7 mouse cellular contexts compared by ENCODE assay signal in genomic region chr3:83841095-83841850, GRCm38 (mm10). TPM values are rescaled to one million over a fixed set of nuclear protein-coding genes. Genes with fewer than 3 reads are reported as not detected.
DNase-seq lines count a peak whose midpoint lies in the region; ATAC-seq lines count a peak whose summit lies in the region.

Tlr2 (minus strand) TSS chr3:83841767.

- peak; percentile 95 for ATAC-seq in intestine, embryonic 16.5 days
- peak; percentile 60 for ATAC-seq in liver, embryonic 13.5 days (ENCODE audit: low read depth)
- peak; percentile 44 for ATAC-seq in monocyte, adult 5-6 weeks (replicated peaks; ENCODE audit: insufficient number of reproducible peaks, low FRiP score, low TSS enrichment, poor library complexity, severe bottlenecking)

- H3K4me3 ChIP-seq in intestine, embryonic 16.5 days (ENCODE audit: low read length), result peak within 1 kb of the TSS; percentile 69
- H3K4me3 ChIP-seq in liver, embryonic 13.5 days (replicated peaks), result peak within 1 kb of the TSS; percentile 61

- under 1% methylated on average over 35 of the region's 35 CpGs for WGBS in intestine, embryonic 16.5 days
- 1% methylated on average over 35 of the region's 35 CpGs for WGBS in liver, embryonic 13.5 days (ENCODE audit: insufficient replicate concordance)

- peak within 1 kb of the TSS; percentile 90 for H3K4me2 ChIP-seq in intestine, embryonic 16.5 days (ENCODE audit: low read depth, low read length)
- H3K4me2 ChIP-seq in liver, embryonic 13.5 days, result peak within 1 kb of the TSS; percentile 73

- DNase-seq in ZHBTc4 (ENCODE audit: low read depth, low spot score), result peak; percentile 76
- DNase-seq in embryo, embryonic 10.5 days (ENCODE audit: low spot score), result peak; percentile 68
- DNase-seq in heart, adult 11 months, result peak; percentile 98
- peak; percentile 27 for DNase-seq in liver, embryonic 13.5 days
- DNase-seq in spleen, postnatal 14 days (ENCODE audit: low spot score in 2 of 2), result peak; percentile 39 to 58

- H3K27me3 ChIP-seq in intestine, embryonic 16.5 days (replicated peaks; ENCODE audit: control insufficient read depth, insufficient read depth, low read length), result no peaks in the 10 kb centered on the region
- peaks cover 11% of the 10 kb centered on the region for H3K27me3 ChIP-seq in liver, embryonic 13.5 days

- H3K36me3 ChIP-seq in intestine, embryonic 16.5 days (ENCODE audit: control insufficient read depth, insufficient read depth, low read length), result no peaks in the 10 kb centered on the region
- H3K36me3 ChIP-seq in liver, embryonic 13.5 days, result no peaks in the 10 kb centered on the region

- no peaks in the 10 kb centered on the region for H3K9me3 ChIP-seq in intestine, embryonic 16.5 days (ENCODE audit: control insufficient read depth, low read length)
- H3K9me3 ChIP-seq in liver, embryonic 13.5 days (replicated peaks), result no peaks in the 10 kb centered on the region

- H3K9ac ChIP-seq in intestine, embryonic 16.5 days (ENCODE audit: low read depth, low read length), result peak within 1 kb of the TSS; percentile 80
- peak within 1 kb of the TSS; percentile 49 for H3K9ac ChIP-seq in liver, embryonic 13.5 days

- H3K4me1 ChIP-seq in intestine, embryonic 16.5 days (ENCODE audit: control insufficient read depth, insufficient read depth, low read length), result no peaks in the 10 kb centered on the region
- peaks cover 18% of the 10 kb centered on the region for H3K4me1 ChIP-seq in liver, embryonic 13.5 days (replicated peaks)

- no peak within 1 kb of the TSS for H3K27ac ChIP-seq in intestine, embryonic 16.5 days (ENCODE audit: low read length)
- H3K27ac ChIP-seq in liver, embryonic 13.5 days, result no peak within 1 kb of the TSS

RNA-seq across cellular contexts. Expression of gene Tlr2, which starts in this region (rescaled TPM):
- polyA plus RNA-seq in intestine, embryonic 16.5 days (2015; fragmentation: Nextera tagmentation; extraction: Ambion mirVana), result 2.2 TPM in 2 replicates
- 2.7 and 3.1 TPM in 2 replicates for polyA plus RNA-seq in liver, embryonic 13.5 days (2015; fragmentation: Nextera tagmentation; extraction: Ambion mirVana)
- 53.4 to 73.6 TPM (median 59.8 TPM) in 3 replicates for total RNA-seq in monocyte, adult 5-6 weeks (2017)

Comparison
In these comparisons a context has a peak if more than half of its experiments do, and no peak if none do; other contexts are left out.
1. DNase-seq: peak in every context shown above with its lines; median percentile 98 in heart, adult 11 months; 76 in ZHBTc4; 68 in embryo, embryonic 10.5 days; 48 in spleen, postnatal 14 days; 27 in liver, embryonic 13.5 days.
2. ATAC-seq: peak in every context shown above with its lines; median percentile 95 in intestine, embryonic 16.5 days; 60 in liver, embryonic 13.5 days; 44 in monocyte, adult 5-6 weeks.